Mouse (Mus musculus) limb, embryonic 14.5 days (tissue): ENCODE data around the gene Calcb. TPM values are rescaled to one million over a fixed set of nuclear protein-coding genes. Genes with fewer than 3 reads are reported as not detected.

ENCODE experiments used
- ATAC-seq: fragments of 200-750 bp; cut with Nextera tagmentation; 2 replicates; pipeline ENCODE4 v1.8.0; 2017; ENCODE audit warnings: low read depth, moderate number of reproducible peaks, moderate TSS enrichment; ENCODE audit not compliant: low FRiP score
- DNase-seq: peaks from one replicate; pipeline ENCODE4 v3.0.0-alpha.2; 2015; ENCODE audit warnings: low spot score
- H3K27ac ChIP-seq: fragments of 300-500 bp; sonication (generic); replicated peaks from 2 replicates; pipeline ENCODE4 v1.5.1; 2014; ENCODE audit warnings: low read depth, mild to moderate bottlenecking, low read length, moderate library complexity, mixed read lengths
- H3K27me3 ChIP-seq: fragments of 300-500 bp; sonication (generic); 2 replicates; pipeline ENCODE4 v1.6.1; 2014; ENCODE audit warnings: low read length, mixed read lengths; ENCODE audit not compliant: control insufficient read depth, insufficient read depth
- H3K36me3 ChIP-seq: fragments of 300-500 bp; sonication (generic); 2 replicates; pipeline ENCODE4 v1.6.1; 2014; ENCODE audit warnings: mild to moderate bottlenecking, low read length, moderate library complexity, mixed read lengths; ENCODE audit not compliant: control insufficient read depth, insufficient read depth
- H3K4me1 ChIP-seq: fragments of 300-500 bp; sonication (generic); 2 replicates; pipeline ENCODE4 v1.6.1; 2014; ENCODE audit warnings: antibody characterized with exemption, low read length, mixed read lengths; ENCODE audit not compliant: control insufficient read depth, insufficient read depth
- H3K4me2 ChIP-seq: fragments of 300-500 bp; sonication (generic); replicated peaks from 2 replicates; pipeline ENCODE4 v1.6.1; 2014; ENCODE audit warnings: low read depth, mild to moderate bottlenecking, low read length, moderate library complexity; ENCODE audit not compliant: severe bottlenecking
- H3K4me3 ChIP-seq: fragments of 300-500 bp; sonication (generic); replicated peaks from 2 replicates; pipeline ENCODE4 v1.5.1; 2014; ENCODE audit warnings: low read length
- H3K9ac ChIP-seq: fragments of 300-500 bp; sonication (generic); 2 replicates; pipeline ENCODE4 v1.6.1; 2014; ENCODE audit warnings: mild to moderate bottlenecking, low read depth, low read length, moderate library complexity; ENCODE audit not compliant: severe bottlenecking
- H3K9me3 ChIP-seq: fragments of 300-500 bp; sonication (generic); 2 replicates; pipeline ENCODE4 v1.6.1; 2016; ENCODE audit warnings: low read length; ENCODE audit not compliant: control insufficient read depth
- POLR2A ChIP-seq: fragments of 200-500 bp; IDR thresholded peaks from 2 replicates; pipeline ENCODE4 v1.8.0; 2012; ENCODE audit warnings: inconsistent platforms, mild to moderate bottlenecking, moderate library complexity, borderline replicate concordance; ENCODE audit not compliant: insufficient read depth, insufficient read length; ENCODE audit errors: extremely low read depth
- WGBS: fragments of 180-500 bp; shearing (Covaris S2); extraction: QIAGEN DNeasy Blood & Tissue Kit; methylation state at CpG from one replicate; pipeline ENCODE4 v1.1.7; 2014; 5-methylcytosine and 5-hydroxymethylcytosine counted together
- polyA plus RNA-seq, 2 experiments: library from polyadenylated mRNA; depleted of rRNA in 1 of 2; stranded (reverse) in 1 of 2; unstranded in 1 of 2; fragments of >200 nt; fragmentation: Nextera tagmentation in 1 of 2; extraction: Ambion mirVana in 1 of 2; gene quantifications; 2 replicates each; pipeline versions ENCODE4 v1.2.1 to v1.2.3; 2012 to 2014

The Calcb gene
- polyA plus RNA-seq, 2 experiments = 0.26 to 0.60 TPM

DNA sequence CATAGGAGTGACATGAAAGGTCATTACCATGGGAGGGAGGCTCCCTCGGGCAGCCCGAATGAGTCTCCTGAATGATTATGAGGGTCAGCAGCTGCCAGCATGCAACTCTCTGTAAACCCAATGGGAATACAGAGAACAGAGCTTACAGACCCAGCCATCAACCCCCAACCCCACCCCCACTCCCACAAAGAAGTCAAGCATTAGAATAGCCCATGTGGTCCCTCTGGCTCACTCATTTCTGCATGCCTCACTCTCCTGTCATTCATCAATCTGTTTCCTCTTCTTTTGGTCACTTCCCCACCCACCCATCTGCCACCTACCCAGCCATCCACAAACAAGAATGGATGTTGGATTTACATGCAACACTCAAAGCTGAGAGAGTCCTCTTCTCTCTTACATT, 35.0 kb downstream of the Calcb start:
- DNase-seq (no peak), ATAC-seq (no peak)
- H3K4me1 ChIP-seq = no peaks in the 10 kb centered on the region
- no peak overlapping the region for H3K9ac ChIP-seq
- no peaks in the 10 kb centered on the region for H3K9me3 ChIP-seq
- 72% methylated on average over 2 of the region's 2 CpGs for WGBS
- no peak for TF ChIP-seq POLR2A
- H3K27ac ChIP-seq = no peak overlapping the region
- H3K36me3 ChIP-seq = no peaks in the 10 kb centered on the region
- H3K4me3 ChIP-seq = no peak overlapping the region
- H3K27me3 ChIP-seq = no peaks in the 10 kb centered on the region
- H3K4me2 ChIP-seq = no peak overlapping the region

- no peaks in the 10 kb centered on the region for H3K4me1 ChIP-seq
- no peak overlapping the region for H3K4me2 ChIP-seq
- no peak overlapping the region for H3K9ac ChIP-seq
- no peak for TF ChIP-seq POLR2A
- no peaks in the 10 kb centered on the region for H3K36me3 ChIP-seq
- no peak overlapping the region for H3K27ac ChIP-seq
- no peak for DNase-seq
- no peak for ATAC-seq
- WGBS = 76% methylated on average over 1 of the region's 1 CpGs
- H3K27me3 ChIP-seq = no peaks in the 10 kb centered on the region
- no peak overlapping the region for H3K4me3 ChIP-seq
- no peaks in the 10 kb centered on the region for H3K9me3 ChIP-seq
Observed at GRCm38 (mm10) chr7:114754196-114754595, 35.8 kb downstream of the Calcb start.

- WGBS = 87% methylated on average over 8 of the region's 8 CpGs
- Histone ChIP-seq H3K27ac (no peak overlapping the region), H3K4me1 (no peaks in the 10 kb centered on the region), H3K4me2 (no peak overlapping the region), H3K36me3 (no peaks in the 10 kb centered on the region), H3K9me3 (no peaks in the 10 kb centered on the region), H3K4me3 (no peak overlapping the region), H3K27me3 (no peaks in the 10 kb centered on the region), H3K9ac (no peak overlapping the region)
- TF ChIP-seq POLR2A = no peak
- ATAC-seq = no peak
- DNase-seq = no peak
Observed at GRCm38 (mm10) chr7:114754626-114755025, 36.2 kb downstream of the Calcb start.

DNA sequence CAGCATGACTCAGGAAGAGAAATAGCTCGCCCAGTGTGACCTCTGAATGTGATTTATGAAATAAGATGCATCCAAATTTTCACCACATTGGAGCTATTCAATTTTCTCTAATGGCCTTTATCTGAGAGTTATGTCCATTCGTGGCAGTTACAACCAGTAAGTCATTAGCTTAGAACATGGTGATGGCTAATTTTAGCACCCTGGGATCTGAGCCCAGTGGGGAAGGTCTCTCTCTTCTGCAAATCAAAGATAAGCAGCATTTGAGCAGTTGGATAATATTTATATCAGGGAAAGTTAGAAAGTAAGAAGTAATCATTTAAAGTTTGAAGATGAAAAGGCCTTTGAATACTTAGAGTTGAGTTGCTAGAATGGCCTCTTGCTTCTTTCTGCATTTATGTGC, 44.2 kb downstream of the Calcb start:
- no peaks in the 10 kb centered on the region for H3K27me3 ChIP-seq
- no peak overlapping the region for H3K9ac ChIP-seq
- no peaks in the 10 kb centered on the region for H3K4me1 ChIP-seq
- H3K4me2 ChIP-seq = no peak overlapping the region
- no peaks in the 10 kb centered on the region for H3K9me3 ChIP-seq
- no peak for TF ChIP-seq POLR2A
- ATAC-seq = no peak
- H3K4me3 ChIP-seq = no peak overlapping the region
- H3K36me3 ChIP-seq = no peaks in the 10 kb centered on the region
- WGBS = 71% methylated on average over 2 of the region's 2 CpGs
- H3K27ac ChIP-seq = no peak overlapping the region
- no peak for DNase-seq

DNA sequence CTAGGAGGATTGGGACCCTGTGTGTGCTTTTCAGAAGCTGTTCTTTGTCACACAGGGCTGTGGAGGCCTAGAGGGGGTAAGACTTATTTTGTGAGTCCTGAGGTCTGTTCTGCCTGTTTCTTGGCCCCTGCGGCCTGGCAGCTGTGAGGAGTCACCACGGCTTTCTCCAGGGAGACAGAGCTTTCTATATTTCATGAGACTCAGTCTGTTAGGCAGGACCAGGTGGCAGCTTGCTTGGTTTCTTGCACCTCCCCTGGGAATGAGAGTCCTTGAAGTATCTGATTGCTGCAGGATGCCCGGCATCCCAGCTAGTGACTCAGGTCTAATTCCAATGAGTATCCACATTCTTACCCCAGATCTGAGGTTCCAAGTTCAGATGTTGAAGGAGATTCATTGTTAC, 46.8 kb downstream of the Calcb start:
- Histone ChIP-seq H3K27ac (no peak overlapping the region), H3K4me1 (no peaks in the 10 kb centered on the region), H3K9me3 (no peaks in the 10 kb centered on the region), H3K27me3 (no peaks in the 10 kb centered on the region), H3K9ac (no peak overlapping the region), H3K4me2 (no peak overlapping the region), H3K36me3 (no peaks in the 10 kb centered on the region), H3K4me3 (no peak overlapping the region)
- ATAC-seq = no peak
- no peak for TF ChIP-seq POLR2A
- no peak for DNase-seq
- WGBS = 72% methylated on average over 3 of the region's 3 CpGs

DNA sequence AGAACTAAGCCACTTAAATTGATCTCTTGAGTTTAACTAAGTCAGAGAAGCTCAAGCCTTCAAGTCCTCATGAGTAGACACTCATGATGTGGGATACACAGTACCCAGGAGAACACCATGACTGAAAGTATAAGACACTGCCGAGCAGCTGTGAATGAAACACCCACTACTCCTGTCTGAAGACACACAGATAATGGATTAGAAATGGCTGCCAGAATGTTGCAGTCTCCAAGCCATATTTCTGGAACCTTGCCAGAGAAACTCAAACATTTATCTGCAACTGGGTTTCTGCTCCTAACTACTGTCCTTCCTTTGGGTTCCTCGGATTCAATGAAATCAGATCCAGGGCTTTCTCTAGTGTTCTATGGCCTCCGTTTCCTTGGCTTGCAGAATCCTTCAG, 48.1 kb downstream of the Calcb start:
- ATAC-seq (no peak), DNase-seq (no peak)
- TF ChIP-seq POLR2A = no peak
- H3K9me3 ChIP-seq = no peaks in the 10 kb centered on the region
- H3K4me2 ChIP-seq = no peak overlapping the region
- no peaks in the 10 kb centered on the region for H3K27me3 ChIP-seq
- H3K4me1 ChIP-seq = no peaks in the 10 kb centered on the region
- no peak overlapping the region for H3K9ac ChIP-seq
- no peak overlapping the region for H3K27ac ChIP-seq
- no peaks in the 10 kb centered on the region for H3K36me3 ChIP-seq
- WGBS = 73% methylated on average over 3 of the region's 3 CpGs
- no peak overlapping the region for H3K4me3 ChIP-seq
